Mouse (Mus musculus) adrenal gland, adult 18-20 months (tissue): Measurements from ENCODE around the gene Pdcd11. TPM values are rescaled to one million over a fixed set of nuclear protein-coding genes. Genes with fewer than 3 reads are reported as not detected.

Source experiments
- DNase-seq, 2 experiments: peaks; one replicate each; pipeline ENCODE4 v3.0.0; 2021 to 2022; ENCODE audit warnings: low spot score in 2 of 2
- total RNA-seq, 2 experiments: library from RNA; stranded (reverse); gene quantifications; 1 replicate in 1 of 2; 2 replicates in 1 of 2; pipeline ENCODE4 v1.2.3; 2021

The Pdcd11 gene
- total RNA-seq, 2 experiments from 2014 or later: 24.5 to 25.7 TPM

- no peak for DNase-seq
Observed at GRCm38 (mm10) chr19:47167617-47168214, 77.1 kb downstream of the Pdcd11 start.

- DNase-seq: no peak
Observed at GRCm38 (mm10) chr19:47168223-47168622, 77.7 kb downstream of the Pdcd11 start.

GRCm38 (mm10) chr19:47168793-47169412 is 78.3 kb downstream of the Pdcd11 start:
- peak; percentile 83 to 89 for DNase-seq

GRCm38 (mm10) chr19:47174515-47174914 is 83.9 kb downstream of the Pdcd11 start:
- DNase-seq: no peak

- DNase-seq: no peak
Observed at GRCm38 (mm10) chr19:47175472-47175871, 84.9 kb downstream of the Pdcd11 start.

GRCm38 (mm10) chr19:47176916-47177505 is 86.4 kb downstream of the Pdcd11 start:
- no peak for DNase-seq

- DNase-seq: peak in 1 of 2 experiments; percentile 29
Observed at GRCm38 (mm10) chr19:47178001-47178400, 87.4 kb downstream of the Pdcd11 start.

GRCm38 (mm10) chr19:47178431-47179271 is 88.1 kb downstream of the Pdcd11 start, which contains the start of gene Neurl1a:
Neurl1a (plus strand) TSS chr19:47178820.
- DNase-seq: peak; percentile 45 to 59

- DNase-seq: peak; percentile 35 to 38
Observed at GRCm38 (mm10) chr19:47179272-47179809, 88.8 kb downstream of the Pdcd11 start.

- no peak for DNase-seq
Observed at GRCm38 (mm10) chr19:47180011-47180410, 89.4 kb downstream of the Pdcd11 start.

Other genes with a start within 250 kb of the Pdcd11 start
- gene Ina, start 76.1 kb upstream of the Pdcd11 start, total RNA-seq: 1 to 10 TPM; 7.8 to 8.6 TPM
- 10 to 100 TPM; 57.5 to 68.4 TPM for gene Nt5c2, start 75.6 kb upstream of the Pdcd11 start, total RNA-seq
- 10 to 100 TPM in 1 of 2 experiments, 1 to 10 TPM in 1; 7.4 to 10.8 TPM for gene Pcgf6, start 39.9 kb upstream of the Pdcd11 start, total RNA-seq
- 1 to 10 TPM; 3.8 to 4.3 TPM for gene Taf5, start 23.0 kb upstream of the Pdcd11 start, total RNA-seq
- gene Usmg5, start 121 bp upstream of the Pdcd11 start, total RNA-seq: 100 to 1,000 TPM; 640 to 879 TPM
- 1 to 10 TPM; 5.1 to 5.5 TPM for gene Calhm2, start 47.5 kb downstream of the Pdcd11 start, total RNA-seq
- not detected for gene Calhm1, start 53.5 kb downstream of the Pdcd11 start, total RNA-seq
- gene Calhm3, start 67.0 kb downstream of the Pdcd11 start, total RNA-seq: not detected
- 10 to 100 TPM; 13.4 to 16.9 TPM for gene Neurl1a, start 88.1 kb downstream of the Pdcd11 start, total RNA-seq